Comparison of ENCODE assay signal across 20 mouse cellular contexts in genomic region chr15:67048148-67048547, GRCm38 (mm10).
DNase-seq lines count a peak whose midpoint lies in the region; ATAC-seq and TF ChIP-seq lines count a peak whose summit lies in the region.
"Had no signal": no experiment of that assay in that cellular context is flagged by ENCODE, and none has a peak within 500 bp of the region (broad histone marks: within the 10 kb centered on the region; RNA-seq: fewer than 3 reads in every experiment).

No protein-coding gene starts in this region.

- H3K4me3 ChIP-seq in liver, adult 2 months (ENCODE audit: insufficient read depth, low read depth, low read length): no peak overlapping the region
- no peak overlapping the region for H3K4me3 ChIP-seq in liver, postnatal 0 days (ENCODE audit: low read depth, low read length)
- no peak overlapping the region for H3K4me3 ChIP-seq in myocyte
- no peak overlapping the region for H3K4me3 ChIP-seq in limb, embryonic 10.5 days
- H3K4me3 ChIP-seq: embryonic facial prominence, embryonic 12.5 days; forebrain, embryonic 10.5 days; hindbrain, embryonic 13.5 days; limb, embryonic 12.5 days; midbrain, embryonic 10.5 days; neural tube, embryonic 15.5 days had no signal

- no peak for TF ChIP-seq POLR2A in liver, adult 2 months (IDR thresholded peaks at IDR 0.05; ENCODE audit: extremely low read depth, insufficient read depth, low read length)
- no peak for TF ChIP-seq POLR2A in myocyte (IDR thresholded peaks at IDR 0.05; ENCODE audit: insufficient read length, low read depth)

- WGBS in liver, adult 2 months: 78% methylated on average over 5 of the region's 5 CpGs
- WGBS in liver, postnatal 0 days (ENCODE audit: insufficient replicate concordance): 72% methylated on average over 5 of the region's 5 CpGs
- 96% methylated on average over 5 of the region's 5 CpGs for WGBS in limb, embryonic 10.5 days

- H3K9me3 ChIP-seq in liver, postnatal 0 days (ENCODE audit: low read length): no peaks in the 10 kb centered on the region
- H3K9me3 ChIP-seq in limb, embryonic 10.5 days (replicated peaks): no peaks in the 10 kb centered on the region
- H3K9me3 ChIP-seq: embryonic facial prominence, embryonic 12.5 days; forebrain, embryonic 10.5 days; hindbrain, embryonic 13.5 days; limb, embryonic 12.5 days; midbrain, embryonic 10.5 days; neural tube, embryonic 15.5 days had no signal

- H3K4me1 ChIP-seq in liver, adult 2 months (ENCODE audit: control insufficient read depth, insufficient read depth, low read length): peaks cover 9% of the 10 kb centered on the region; the same call in 1 of the 2 replicates
- H3K4me1 ChIP-seq in liver, postnatal 0 days (ENCODE audit: insufficient read depth): peaks cover 33% of the 10 kb centered on the region
- H3K4me1 ChIP-seq in limb, embryonic 10.5 days: peaks cover 16% of the 10 kb centered on the region; the same call in 1 of the 2 replicates
- H3K4me1 ChIP-seq: hindbrain, embryonic 13.5 days; midbrain, embryonic 10.5 days; neural tube, embryonic 15.5 days had no signal

- no peak overlapping the region for H3K27ac ChIP-seq in liver, adult 2 months (replicated peaks; ENCODE audit: insufficient read depth, low read depth, low read length)
- H3K27ac ChIP-seq in liver, postnatal 0 days (ENCODE audit: low read depth): peak overlapping the region; percentile 16; the same call in 1 of the 2 replicates
- no peak overlapping the region for H3K27ac ChIP-seq in limb, embryonic 10.5 days
- H3K27ac ChIP-seq: embryonic facial prominence, embryonic 12.5 days; forebrain, embryonic 10.5 days; hindbrain, embryonic 13.5 days; limb, embryonic 12.5 days; midbrain, embryonic 10.5 days; neural tube, embryonic 15.5 days had no signal

- peak; percentile 36 for DNase-seq in liver, adult 2 months (ENCODE audit: extremely low read depth, low read depth, low spot score)
- no peak for DNase-seq in liver
- peak; percentile 92 for DNase-seq in fat pad, adult 2 months (ENCODE audit: extremely low read depth, low read depth, low spot score)
- DNase-seq in liver, postnatal 0 days: no peak
- DNase-seq in limb, embryonic 10.5 days (ENCODE audit: low spot score): no peak
- DNase-seq in gastrocnemius, adult 8-10 months (ENCODE audit: low spot score in 2 of 2): no peak
- DNase-seq in urinary bladder, postnatal 4 days (ENCODE audit: low spot score in 2 of 2): no peak
- DNase-seq: cerebellum, adult 11-12 months; cerebellum, postnatal 36 days; kidney, adult 18-20 months; kidney, postnatal 36 days; retina, postnatal 1 day; thymus, adult 2 months had no signal

- TF ChIP-seq CTCF in liver, adult 2 months (IDR thresholded peaks at IDR 0.05; ENCODE audit: low read depth, low read length): no peak
- TF ChIP-seq CTCF in liver, postnatal 0 days (IDR thresholded peaks at IDR 0.05; ENCODE audit: low read depth): no peak

- H3ac ChIP-seq in myocyte (ENCODE audit: control insufficient read depth, insufficient read length): no peak overlapping the region

- no peak overlapping the region for H3K9ac ChIP-seq in liver, adult 2 months (ENCODE audit: low read depth, low read length)
- no peak overlapping the region for H3K9ac ChIP-seq in liver, postnatal 0 days (replicated peaks)
- H3K9ac ChIP-seq: embryonic facial prominence, embryonic 12.5 days; hindbrain, embryonic 13.5 days; limb, embryonic 12.5 days; neural tube, embryonic 15.5 days had no signal

- H3K4me2 ChIP-seq in liver, postnatal 0 days (ENCODE audit: low read depth, low read length): no peak overlapping the region
- peak overlapping the region; percentile 0 for H3K4me2 ChIP-seq in myocyte (ENCODE audit: low read depth)
- H3K4me2 ChIP-seq: embryonic facial prominence, embryonic 12.5 days; hindbrain, embryonic 13.5 days; limb, embryonic 12.5 days; neural tube, embryonic 15.5 days had no signal

- H3K36me3 ChIP-seq in liver, adult 2 months (ENCODE audit: control insufficient read depth, insufficient read depth, low read length): no peaks in the 10 kb centered on the region
- no peaks in the 10 kb centered on the region for H3K36me3 ChIP-seq in liver, postnatal 0 days (replicated peaks; ENCODE audit: insufficient read depth, low read length)
- no peaks in the 10 kb centered on the region for H3K36me3 ChIP-seq in myocyte (ENCODE audit: control insufficient read depth, insufficient read depth)
- no peaks in the 10 kb centered on the region for H3K36me3 ChIP-seq in limb, embryonic 10.5 days
- H3K36me3 ChIP-seq: embryonic facial prominence, embryonic 12.5 days; forebrain, embryonic 10.5 days; hindbrain, embryonic 13.5 days; limb, embryonic 12.5 days; midbrain, embryonic 10.5 days; neural tube, embryonic 15.5 days had no signal

- H3K79me2 ChIP-seq in liver, adult 2 months (ENCODE audit: control insufficient read depth, insufficient read depth, low read length): no peaks in the 10 kb centered on the region
- no peaks in the 10 kb centered on the region for H3K79me2 ChIP-seq in myocyte (ENCODE audit: control insufficient read depth, insufficient read depth)

- no peak for TF ChIP-seq EP300 in liver, postnatal 0 days (IDR thresholded peaks at IDR 0.05; ENCODE audit: low read depth)

- no peaks in the 10 kb centered on the region for H3K27me3 ChIP-seq in liver, adult 2 months (ENCODE audit: control insufficient read depth, insufficient read depth, low read length)
- H3K27me3 ChIP-seq in liver, postnatal 0 days (ENCODE audit: insufficient read depth, low read length): no peaks in the 10 kb centered on the region
- H3K27me3 ChIP-seq in myocyte (ENCODE audit: control insufficient read depth, insufficient read depth, insufficient read length): no peaks in the 10 kb centered on the region
- H3K27me3 ChIP-seq in limb, embryonic 10.5 days (ENCODE audit: low read depth, poor library complexity, severe bottlenecking): no peaks in the 10 kb centered on the region
- H3K27me3 ChIP-seq: embryonic facial prominence, embryonic 12.5 days; hindbrain, embryonic 13.5 days; limb, embryonic 12.5 days; neural tube, embryonic 15.5 days had no signal

- ATAC-seq in liver, postnatal 0 days: peak; percentile 68

TF ChIP-seq in myocyte, 11 proteins besides CTCF, POLR2A, EP300 and RAD21:
- TF ChIP-seq E2F4 (IDR thresholded peaks at IDR 0.05; ENCODE audit: insufficient read depth) (no peak), TCF12 (IDR thresholded peaks at IDR 0.05; ENCODE audit: insufficient read depth, poor library complexity, severe bottlenecking) (no peak), MAX (IDR thresholded peaks at IDR 0.05; ENCODE audit: low read depth) (no peak), MYOD1 (IDR thresholded peaks at IDR 0.05; ENCODE audit: control insufficient read depth in 1 of 3, insufficient read length in 2 of 3, low read depth in 2 of 3) (no peak), POLR2AphosphoS2 (IDR thresholded peaks at IDR 0.05; ENCODE audit: insufficient read length, low read depth) (no peak), MYOG (IDR thresholded peaks at IDR 0.05; ENCODE audit: control insufficient read depth in 1 of 3, insufficient read depth in 1 of 3, insufficient read length in 2 of 3, low read depth in 2 of 3) (no peak), CEBPB (IDR thresholded peaks at IDR 0.05; ENCODE audit: insufficient read depth, poor library complexity, severe bottlenecking) (no peak), USF1 (IDR thresholded peaks at IDR 0.05; ENCODE audit: low read depth) (no peak), TCF3 (IDR thresholded peaks at IDR 0.05; ENCODE audit: insufficient read length, low read depth) (no peak), SRF (IDR thresholded peaks at IDR 0.05; ENCODE audit: control insufficient read depth, insufficient read length, low read depth) (no peak), REST (IDR thresholded peaks at IDR 0.05; ENCODE audit: insufficient read depth, insufficient read length) (no peak)

Comparison
In these comparisons a context has a peak if more than half of its experiments do, and no peak if none do; other contexts are left out.
1. DNase-seq: peak in liver, adult 2 months (single experiment) and fat pad, adult 2 months (single experiment); none in liver (single experiment), liver, postnatal 0 days (single experiment), limb, embryonic 10.5 days (single experiment), gastrocnemius, adult 8-10 months (0 of 2) and urinary bladder, postnatal 4 days (0 of 2).